Mouse (Mus musculus): ENCODE measurements at regions not wholly inside any gene's neighbourhood (a gene's known extent, or its start where the extent isn't known, plus 50 kb on each side); places are given as distances from the start of the nearest gene placed in this dataset.

DNA sequence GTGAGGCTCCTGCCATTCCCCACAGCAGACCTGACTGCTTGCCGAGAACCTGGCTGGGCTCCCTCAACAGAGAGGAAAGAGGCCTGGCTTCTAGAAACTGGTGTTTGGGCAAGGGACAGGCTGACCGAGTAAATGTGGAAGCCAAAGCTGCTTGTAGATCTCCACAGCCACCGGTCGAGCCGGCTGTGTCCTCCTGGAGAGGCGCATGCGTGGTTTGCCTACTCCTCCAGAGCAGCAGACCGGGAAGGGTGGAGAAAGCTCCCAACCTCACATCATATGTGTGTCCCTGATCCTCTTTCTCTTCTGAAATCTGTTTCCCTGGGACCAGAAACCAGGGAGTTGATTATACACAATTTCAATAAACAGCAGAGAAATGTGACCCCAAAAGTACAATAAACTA, 92.0 kb downstream of the Dad1 start:
- 54% methylated on average over 8 of the region's 8 CpGs for WGBS
- H3K27me3 ChIP-seq (ENCODE audit: insufficient read depth, low read length) = no peaks in the 10 kb centered on the region
- no peak for TF ChIP-seq CTCF (IDR thresholded peaks at IDR 0.05; ENCODE audit: low read depth)
- no peak overlapping the region for H3K4me2 ChIP-seq (ENCODE audit: low read length)
- H3K9me3 ChIP-seq (replicated peaks; ENCODE audit: low read length) = no peaks in the 10 kb centered on the region
- H3K36me3 ChIP-seq (ENCODE audit: insufficient read depth, low read length) = no peaks in the 10 kb centered on the region
- no peak overlapping the region for H3K4me3 ChIP-seq (replicated peaks; ENCODE audit: low read depth, low read length)
- H3K27ac ChIP-seq = no peak overlapping the region
- H3K4me1 ChIP-seq (replicated peaks; ENCODE audit: insufficient read depth, low read length) = no peaks in the 10 kb centered on the region
- no peak overlapping the region for H3K9ac ChIP-seq (ENCODE audit: low read depth, low read length)
- DNase-seq (ENCODE audit: low spot score) = no peak
- ATAC-seq (replicated peaks; ENCODE audit: low FRiP score, low read depth) = no peak

DNA sequence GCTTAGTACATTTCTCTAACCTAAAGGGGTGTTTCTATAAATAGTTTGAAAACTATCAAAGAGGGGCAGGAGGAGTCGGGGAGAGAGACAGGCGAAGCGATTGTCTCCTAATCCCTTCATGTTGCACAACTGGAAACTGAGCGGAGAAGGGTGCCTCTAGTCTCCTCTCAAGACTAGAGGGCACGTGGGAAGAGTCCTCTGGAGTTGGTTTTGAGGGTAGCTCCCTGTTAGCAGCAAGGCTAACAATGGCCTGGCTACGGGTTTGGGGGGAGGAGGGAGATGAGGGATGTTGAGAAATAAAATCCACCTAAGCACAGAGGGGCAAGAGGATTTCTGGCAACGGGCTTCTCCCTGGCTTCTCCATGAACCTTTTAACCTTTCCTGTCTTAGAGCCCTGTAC, 92.7 kb downstream of the Dad1 start:
- WGBS = 66% methylated on average over 7 of the region's 7 CpGs
- TF ChIP-seq CTCF (IDR thresholded peaks at IDR 0.05; ENCODE audit: low read depth) = no peak
- ATAC-seq (replicated peaks; ENCODE audit: low FRiP score, low read depth) (no peak), DNase-seq (ENCODE audit: low spot score) (no peak)
- H3K27me3 ChIP-seq (ENCODE audit: insufficient read depth, low read length) = no peaks in the 10 kb centered on the region
- H3K4me3 ChIP-seq (replicated peaks; ENCODE audit: low read depth, low read length) = no peak overlapping the region
- no peak overlapping the region for H3K9ac ChIP-seq (ENCODE audit: low read depth, low read length)
- H3K9me3 ChIP-seq (replicated peaks; ENCODE audit: low read length) = no peaks in the 10 kb centered on the region
- H3K27ac ChIP-seq = no peak overlapping the region
- no peaks in the 10 kb centered on the region for H3K4me1 ChIP-seq (replicated peaks; ENCODE audit: insufficient read depth, low read length)
- no peaks in the 10 kb centered on the region for H3K36me3 ChIP-seq (ENCODE audit: insufficient read depth, low read length)
- H3K4me2 ChIP-seq (ENCODE audit: low read length) = no peak overlapping the region

DNA sequence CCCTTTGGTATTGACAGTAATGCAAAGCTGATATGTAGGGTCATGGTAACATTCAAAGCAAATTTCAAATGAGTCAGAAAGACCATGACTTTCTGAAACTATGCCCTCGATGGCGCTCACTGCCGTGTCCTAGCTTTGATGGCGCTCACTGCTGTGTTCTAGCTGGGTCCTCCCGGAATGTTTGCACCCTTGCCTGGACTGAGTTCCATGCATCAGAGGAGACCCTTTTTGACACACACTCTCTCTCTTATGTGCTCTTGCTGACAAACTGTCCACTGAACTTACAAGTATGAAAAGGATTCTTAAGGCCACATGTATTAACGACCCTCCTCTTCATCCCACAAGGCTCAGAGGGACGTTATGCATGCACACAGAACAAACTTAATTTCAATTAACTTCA, 94.1 kb downstream of the Dad1 start:
- Histone ChIP-seq H3K4me3 (replicated peaks; ENCODE audit: low read depth, low read length) (no peak overlapping the region), H3K4me1 (replicated peaks; ENCODE audit: insufficient read depth, low read length) (no peaks in the 10 kb centered on the region), H3K9ac (ENCODE audit: low read depth, low read length) (no peak overlapping the region), H3K4me2 (ENCODE audit: low read length) (no peak overlapping the region), H3K36me3 (ENCODE audit: insufficient read depth, low read length) (no peaks in the 10 kb centered on the region), H3K9me3 (replicated peaks; ENCODE audit: low read length) (no peaks in the 10 kb centered on the region), H3K27ac (no peak overlapping the region), H3K27me3 (ENCODE audit: insufficient read depth, low read length) (no peaks in the 10 kb centered on the region)
- TF ChIP-seq CTCF (IDR thresholded peaks at IDR 0.05; ENCODE audit: low read depth) = no peak
- DNase-seq (ENCODE audit: low spot score) (no peak), ATAC-seq (replicated peaks; ENCODE audit: low FRiP score, low read depth) (no peak)
- 92% methylated on average over 7 of the region's 7 CpGs for WGBS

DNA sequence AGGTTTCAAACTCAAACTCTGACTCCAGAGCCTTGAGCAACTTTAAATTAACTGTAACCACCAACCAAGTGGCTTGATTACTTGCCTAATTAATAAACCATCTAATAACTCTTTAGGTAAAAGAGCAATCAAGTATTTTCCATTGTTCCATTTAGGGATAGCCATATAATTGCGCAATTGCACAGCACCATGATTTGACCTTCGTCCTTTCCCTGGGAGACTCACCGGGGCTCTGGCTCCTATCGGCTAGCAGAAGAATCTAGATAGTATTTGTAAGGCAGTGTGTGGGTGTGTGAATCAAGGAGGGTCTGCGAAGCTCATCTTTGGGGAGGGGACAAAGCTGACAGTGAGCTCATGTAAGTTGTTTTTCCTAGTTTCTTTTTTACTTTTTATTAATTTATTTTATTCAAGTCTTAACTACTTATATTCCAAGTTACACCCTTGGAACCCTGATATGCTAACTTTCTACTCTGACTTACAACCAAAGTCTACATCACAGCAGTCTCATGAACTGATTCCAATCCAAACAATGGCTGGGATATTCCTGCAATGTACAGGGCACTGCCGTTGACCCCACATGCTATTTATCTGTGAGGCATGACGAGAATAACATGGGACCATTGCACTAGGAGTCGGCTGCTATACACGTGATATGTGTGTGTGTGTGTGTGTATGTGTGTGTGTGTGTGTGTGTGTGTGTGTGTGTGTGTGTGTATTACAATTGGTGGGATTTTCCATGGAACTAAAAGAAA, 95.5 kb downstream of the Dad1 start:
- DNase-seq (ENCODE audit: low spot score) (peak; percentile 72), ATAC-seq (replicated peaks; ENCODE audit: low FRiP score, low read depth) (0 out of 2 replicates have a peak, but pooled peaks have one; percentile 33)
- Histone ChIP-seq H3K4me1 (replicated peaks; ENCODE audit: insufficient read depth, low read length) (no peaks in the 10 kb centered on the region), H3K4me3 (replicated peaks; ENCODE audit: low read depth, low read length) (no peak overlapping the region), H3K36me3 (ENCODE audit: insufficient read depth, low read length) (no peaks in the 10 kb centered on the region), H3K9ac (ENCODE audit: low read depth, low read length) (no peak overlapping the region), H3K27me3 (ENCODE audit: insufficient read depth, low read length) (no peaks in the 10 kb centered on the region), H3K9me3 (replicated peaks; ENCODE audit: low read length) (no peaks in the 10 kb centered on the region), H3K4me2 (ENCODE audit: low read length) (no peak overlapping the region), H3K27ac (no peak overlapping the region)
- no peak for TF ChIP-seq CTCF (IDR thresholded peaks at IDR 0.05; ENCODE audit: low read depth)
- WGBS = 50% methylated on average over 9 of the region's 9 CpGs

DNA sequence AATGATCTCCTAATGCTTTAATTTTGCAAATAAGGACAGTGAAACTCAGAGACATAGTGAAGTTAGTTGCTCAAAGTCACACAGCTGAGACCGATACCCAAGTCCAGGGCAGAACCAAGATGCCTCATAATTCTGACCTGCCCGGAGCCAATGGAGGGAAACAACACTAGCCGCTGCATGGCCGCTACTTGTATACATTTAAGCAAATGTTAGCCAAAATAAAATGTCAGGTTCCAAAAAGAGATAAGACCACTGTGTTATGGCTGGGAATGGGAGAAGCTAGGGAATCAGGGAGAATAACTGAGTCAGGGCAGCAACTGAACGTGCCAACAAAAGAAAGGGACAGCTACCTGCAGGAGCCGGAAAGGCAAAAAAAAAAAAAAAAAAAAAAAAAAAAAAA, 97.4 kb downstream of the Dad1 start:
- ATAC-seq (replicated peaks; ENCODE audit: low FRiP score, low read depth) (no peak), DNase-seq (ENCODE audit: low spot score) (no peak)
- Histone ChIP-seq H3K36me3 (ENCODE audit: insufficient read depth, low read length) (no peaks in the 10 kb centered on the region), H3K4me1 (replicated peaks; ENCODE audit: insufficient read depth, low read length) (no peaks in the 10 kb centered on the region), H3K4me3 (replicated peaks; ENCODE audit: low read depth, low read length) (no peak overlapping the region), H3K4me2 (ENCODE audit: low read length) (no peak overlapping the region), H3K27me3 (ENCODE audit: insufficient read depth, low read length) (no peaks in the 10 kb centered on the region), H3K9me3 (replicated peaks; ENCODE audit: low read length) (no peaks in the 10 kb centered on the region), H3K27ac (no peak overlapping the region), H3K9ac (ENCODE audit: low read depth, low read length) (no peak overlapping the region)
- 83% methylated on average over 6 of the region's 6 CpGs for WGBS
- no peak for TF ChIP-seq CTCF (IDR thresholded peaks at IDR 0.05; ENCODE audit: low read depth)

DNA sequence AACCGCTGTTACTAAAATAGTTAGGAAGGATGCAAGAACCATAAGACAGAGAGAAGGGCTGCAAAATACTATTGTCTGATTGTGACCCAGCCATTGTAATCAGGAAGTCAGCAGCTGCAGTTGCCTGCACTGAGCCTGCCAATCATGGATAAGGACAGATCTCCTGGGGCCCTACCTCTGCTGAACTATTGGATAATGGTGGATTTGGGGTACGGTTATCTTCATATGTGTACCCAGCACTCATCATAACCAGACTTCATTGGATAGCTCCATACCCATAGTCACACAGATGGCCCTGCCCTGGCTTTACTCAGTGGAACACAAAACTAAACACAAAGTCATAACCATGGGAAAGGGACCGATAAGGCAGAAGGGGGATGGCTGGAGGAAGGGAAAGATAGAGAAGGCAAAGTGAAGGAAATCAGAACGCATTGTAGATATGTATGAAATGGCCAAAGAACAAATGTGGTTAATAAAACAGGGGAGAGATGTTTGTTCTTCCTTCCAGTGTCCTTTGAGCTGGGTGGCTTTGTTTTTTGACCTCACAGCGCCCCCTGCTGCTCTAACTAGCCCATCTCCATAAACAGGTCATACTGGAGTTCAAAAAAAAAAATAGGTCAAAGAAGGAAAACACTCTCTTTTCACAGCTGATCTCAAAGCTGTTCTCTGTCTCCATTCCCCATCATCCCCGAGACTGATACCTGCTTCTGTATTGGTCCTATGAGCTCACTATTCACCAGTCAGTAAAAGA, 101.2 kb downstream of the Dad1 start:
- H3K27me3 ChIP-seq (ENCODE audit: insufficient read depth, low read length) = no peaks in the 10 kb centered on the region
- no peak overlapping the region for H3K27ac ChIP-seq
- no peaks in the 10 kb centered on the region for H3K36me3 ChIP-seq (ENCODE audit: insufficient read depth, low read length)
- H3K9me3 ChIP-seq (replicated peaks; ENCODE audit: low read length) = no peaks in the 10 kb centered on the region
- ATAC-seq (replicated peaks; ENCODE audit: low FRiP score, low read depth) (no peak), DNase-seq (ENCODE audit: low spot score) (peak; percentile 87)
- no peak overlapping the region for H3K4me3 ChIP-seq (replicated peaks; ENCODE audit: low read depth, low read length)
- WGBS = 45% methylated on average over 6 of the region's 6 CpGs
- H3K4me1 ChIP-seq (replicated peaks; ENCODE audit: insufficient read depth, low read length) = no peaks in the 10 kb centered on the region
- H3K9ac ChIP-seq (ENCODE audit: low read depth, low read length) = no peak overlapping the region
- no peak overlapping the region for H3K4me2 ChIP-seq (ENCODE audit: low read length)
- peak; percentile 94 for TF ChIP-seq CTCF (IDR thresholded peaks at IDR 0.05; ENCODE audit: low read depth)

Measured in kidney, postnatal 0 days (tissue).